Mouse (Mus musculus) frontal cortex, adult (tissue): ENCODE data around the gene Cmtr1.

Experiments
- ATAC-seq: cut with Nextera tagmentation; 2 replicates; pipeline ENCODE4 v1.9.2; 2017; ENCODE audit warnings: mild to moderate bottlenecking, moderate library complexity, mixed read lengths; ENCODE audit not compliant: low TSS enrichment

Cmtr1 gene

DNA sequence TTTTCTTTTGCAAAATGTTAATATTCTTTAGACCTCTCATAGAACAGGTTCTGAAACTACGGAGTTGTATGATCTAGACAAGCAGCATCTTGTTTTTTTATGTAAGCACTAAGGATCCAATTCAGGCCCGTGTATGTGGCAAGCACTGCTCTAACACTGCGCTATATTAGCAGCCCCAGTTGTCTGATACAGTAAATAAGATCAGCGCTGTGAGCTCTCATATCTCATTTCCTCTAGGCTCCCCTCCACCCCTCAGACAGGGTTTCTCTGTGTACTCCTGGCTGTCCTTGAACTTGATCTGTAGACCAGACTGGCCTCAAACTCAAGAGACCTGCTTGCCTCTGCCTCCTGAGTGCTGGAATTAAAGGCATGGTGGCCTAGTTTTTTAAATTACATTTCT, 8.6 kb downstream of the Cmtr1 start:
- ATAC-seq: no peak

DNA sequence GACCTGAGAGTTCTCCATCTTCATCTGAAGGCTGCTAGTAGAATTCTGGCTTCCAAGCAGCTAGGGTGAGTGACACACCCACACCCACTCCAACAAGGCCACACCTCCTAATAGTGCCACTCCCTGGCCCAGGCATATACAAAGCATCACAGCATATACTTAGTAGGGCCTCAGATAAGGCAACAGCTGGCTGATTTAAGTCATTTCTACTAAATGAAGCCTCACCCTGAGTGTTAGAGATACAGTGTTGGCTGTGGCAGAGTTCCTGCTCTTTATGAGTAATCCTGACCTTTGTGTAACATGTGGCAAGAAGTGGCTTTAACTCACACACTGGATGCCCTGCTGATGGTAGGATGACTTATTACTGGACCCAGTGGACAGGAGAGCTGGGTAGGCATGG, 9.5 kb downstream of the Cmtr1 start:
- ATAC-seq: no peak

DNA sequence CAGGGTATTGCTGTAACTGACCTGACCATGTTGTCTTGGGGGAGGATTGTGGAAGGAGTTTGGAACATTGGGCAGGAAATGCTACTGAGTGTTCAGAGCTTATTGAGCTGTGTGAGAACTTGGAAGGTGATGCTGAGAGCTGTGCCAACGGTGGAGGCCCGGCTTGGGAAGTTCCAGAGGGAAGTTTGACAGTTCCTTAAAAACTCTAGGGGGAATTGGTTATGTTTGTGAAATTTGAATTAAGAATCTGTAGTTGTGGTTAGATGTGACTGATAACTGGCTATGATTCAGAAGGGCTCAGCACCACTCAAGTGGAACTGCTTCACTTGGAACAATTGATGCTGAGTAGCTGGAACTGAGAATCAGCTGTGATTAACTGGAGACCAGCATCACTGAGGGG, 10.6 kb downstream of the Cmtr1 start:
- ATAC-seq: no peak

DNA sequence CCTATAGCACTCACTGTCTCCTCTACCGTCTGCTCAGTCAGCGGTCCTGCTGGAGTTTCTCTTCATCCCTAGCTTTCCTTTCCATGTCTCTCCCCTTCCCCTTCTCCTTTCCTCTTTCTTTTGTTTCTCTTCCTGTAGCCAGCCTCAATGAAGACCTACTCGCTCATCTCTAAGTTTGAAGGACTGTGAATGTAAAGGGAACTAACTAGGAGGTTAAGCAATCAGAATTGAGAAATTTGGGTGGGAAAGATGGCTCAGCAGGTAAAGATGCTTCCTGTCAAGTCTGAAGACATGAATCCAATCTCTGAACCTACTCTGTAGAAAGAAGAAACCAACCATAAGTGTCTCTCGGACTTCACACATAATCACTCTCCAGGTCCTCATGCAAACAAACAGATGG, 12.9 kb downstream of the Cmtr1 start:
- ATAC-seq: no peak

DNA sequence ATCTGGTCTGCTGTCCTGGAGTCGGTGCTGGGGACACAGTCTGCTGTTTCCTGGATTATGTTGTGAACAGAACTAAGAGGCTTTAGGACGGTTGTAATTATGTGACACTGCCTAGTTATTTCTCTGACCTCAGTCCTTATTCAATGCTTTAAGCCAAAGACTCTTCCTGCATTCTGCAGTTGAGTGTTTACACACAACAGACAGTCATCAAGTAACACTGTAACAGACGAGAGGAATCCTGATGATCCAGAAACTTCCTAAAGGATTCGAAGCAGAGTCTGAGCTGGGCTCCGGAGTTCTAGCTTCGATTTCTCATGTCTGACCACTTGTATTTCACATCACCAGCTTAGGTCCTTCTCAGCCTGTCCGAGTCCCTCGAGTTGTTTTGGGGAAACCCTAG, 18.1 kb downstream of the Cmtr1 start:
- ATAC-seq: no peak

DNA sequence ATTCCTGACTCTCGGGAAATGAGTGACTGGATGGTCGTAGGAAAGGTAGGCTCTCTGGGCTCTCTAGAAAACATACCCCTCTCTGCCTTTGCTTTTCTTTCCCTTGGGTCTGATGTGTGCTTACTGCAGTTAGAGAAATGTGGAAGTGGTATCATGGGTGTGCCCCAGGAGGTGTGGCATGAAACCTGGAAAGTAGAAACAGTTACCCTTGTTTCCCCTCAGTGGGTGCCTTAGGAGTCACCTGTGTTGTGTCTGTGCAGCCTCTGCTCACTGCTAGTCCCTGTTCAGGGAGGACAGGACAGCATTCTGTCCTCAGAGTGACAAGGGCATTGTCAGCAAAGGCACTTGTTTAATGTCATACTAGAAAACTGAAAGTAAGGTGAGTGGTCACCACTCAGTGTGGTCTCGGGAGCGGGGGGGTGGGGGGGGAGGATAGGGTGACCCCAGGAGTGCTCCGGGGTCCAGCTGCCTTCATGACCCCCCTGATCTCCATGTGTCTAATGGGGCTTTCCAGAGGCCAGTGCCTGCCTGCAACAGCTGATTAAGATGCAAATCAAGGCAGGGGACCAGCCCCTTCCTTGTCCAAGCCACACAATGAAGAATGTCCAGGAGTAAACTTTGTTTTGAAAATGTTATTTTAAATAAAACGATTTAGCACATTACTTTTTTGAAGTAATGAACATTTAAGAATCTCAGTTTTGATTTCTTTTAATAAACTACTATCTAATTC, 18.8 kb downstream of the Cmtr1 start:
- ATAC-seq: no peak

DNA sequence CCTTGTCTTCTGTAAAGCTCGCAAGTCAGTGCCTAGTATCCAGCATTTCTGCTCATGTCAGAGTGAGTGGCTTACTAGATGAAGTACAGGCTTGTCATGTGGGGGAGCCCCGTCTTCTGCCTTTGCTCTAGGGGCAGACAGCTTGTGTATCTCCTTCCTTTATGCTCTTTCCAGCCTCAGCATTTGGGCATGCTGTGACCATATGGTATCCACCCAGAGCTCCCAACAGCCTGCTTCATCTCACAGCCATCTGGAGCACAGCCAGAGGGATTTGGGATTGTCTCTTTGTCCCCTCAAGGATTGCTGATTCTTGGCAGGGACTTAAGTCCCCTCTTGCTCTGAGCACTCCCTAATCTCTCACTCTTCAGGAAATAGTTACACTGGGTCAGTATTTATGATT, 19.8 kb downstream of the Cmtr1 start:
- no peak for ATAC-seq

DNA sequence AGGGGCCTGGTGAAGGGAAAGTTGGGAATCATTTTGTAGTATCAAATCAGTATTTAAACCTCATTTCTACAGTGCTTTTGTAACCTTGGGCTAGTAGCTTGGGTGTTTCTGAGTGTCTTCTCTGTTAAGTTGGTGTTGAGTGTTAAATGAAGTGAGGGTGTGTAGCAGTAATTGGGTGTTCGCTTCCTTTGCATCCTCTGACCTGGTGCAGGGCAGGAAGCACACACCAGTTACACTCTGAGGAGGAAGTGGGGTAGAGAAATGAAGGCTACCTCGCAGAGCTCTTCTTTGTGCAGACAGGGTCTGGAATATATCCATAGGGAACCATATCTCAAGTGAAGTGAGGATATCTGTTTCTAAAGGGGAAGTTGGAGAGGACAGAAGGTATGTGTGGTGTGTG, 20.5 kb downstream of the Cmtr1 start:
- no peak for ATAC-seq

DNA sequence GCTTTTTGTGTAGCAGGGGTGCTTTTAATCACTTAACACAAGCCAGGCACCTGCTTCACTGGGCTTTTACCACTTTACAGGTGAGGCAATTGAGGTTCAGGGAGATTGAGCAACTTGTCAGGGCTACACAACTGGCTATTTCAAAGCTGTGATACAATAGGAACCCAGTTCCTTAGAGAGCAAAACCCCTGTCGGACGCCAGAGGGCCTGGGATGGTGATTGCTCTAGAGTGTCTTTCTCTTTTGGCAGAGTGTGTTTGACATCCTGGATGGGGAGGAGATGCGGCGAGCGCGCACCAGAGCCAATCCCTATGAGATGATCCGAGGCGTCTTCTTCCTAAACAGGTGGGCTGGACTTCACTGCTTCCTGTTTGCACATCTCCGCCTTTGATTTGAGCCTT, 21.3 kb downstream of the Cmtr1 start:
- ATAC-seq: no peak

DNA sequence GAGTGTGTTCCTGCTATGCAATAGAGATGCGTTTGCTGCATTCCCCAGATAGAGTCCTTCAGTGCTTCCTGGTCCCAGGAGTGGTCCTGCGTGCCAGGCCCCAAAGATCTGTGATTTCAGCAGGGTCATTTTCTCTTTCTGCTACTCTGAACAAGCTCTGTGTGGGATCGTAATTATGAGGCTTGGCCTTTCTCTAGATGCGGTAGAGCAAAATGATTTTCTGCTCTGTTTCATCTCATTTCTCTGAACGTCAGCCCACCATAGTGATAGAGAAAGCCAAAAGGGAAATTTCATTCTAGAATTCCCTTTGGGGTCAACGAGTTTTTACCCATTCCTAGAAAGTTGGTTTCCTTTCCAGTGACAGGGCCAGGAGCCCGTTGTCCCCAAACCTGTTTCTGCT, 21.9 kb downstream of the Cmtr1 start:
- ATAC-seq: no peak

DNA sequence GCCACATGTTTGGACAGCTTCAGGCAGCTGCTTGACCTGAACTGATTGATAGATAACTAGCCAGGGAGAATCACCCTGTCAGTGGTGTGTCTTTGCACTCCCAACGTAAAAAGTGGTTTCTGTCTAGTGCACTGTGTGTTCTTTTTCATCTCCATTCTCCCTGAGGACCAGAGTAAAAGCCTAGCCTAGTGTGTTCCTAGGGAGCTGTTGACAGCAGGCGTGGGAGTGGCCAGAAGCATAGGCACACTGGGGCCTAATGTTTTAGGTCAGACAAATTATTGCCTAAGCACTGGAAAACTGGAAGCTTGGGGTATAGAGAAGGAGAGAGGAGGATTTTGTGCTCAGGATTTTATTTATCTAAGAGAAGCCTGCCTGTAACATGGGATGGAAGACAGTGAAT, 22.7 kb downstream of the Cmtr1 start:
- no peak for ATAC-seq

DNA sequence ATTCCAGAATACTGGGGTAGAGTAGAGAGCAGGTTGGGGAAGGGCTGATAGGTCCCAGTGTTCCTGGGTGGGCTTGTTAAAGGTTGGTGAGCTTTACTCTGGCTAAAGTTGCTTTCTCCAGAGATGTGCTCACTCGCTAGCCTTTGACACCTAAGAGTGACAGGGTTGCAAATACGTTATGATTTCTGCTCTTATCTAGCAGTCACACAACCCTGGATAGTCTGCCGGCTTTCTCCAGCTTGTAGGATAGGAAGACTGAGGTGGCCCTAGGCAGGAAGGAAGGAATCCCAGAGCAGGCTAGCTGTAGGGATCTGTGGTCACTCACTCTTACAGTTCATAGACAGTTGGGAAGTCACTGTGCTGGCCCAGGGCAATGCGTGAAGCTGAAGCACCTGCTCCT, 23.9 kb downstream of the Cmtr1 start:
- ATAC-seq: no peak

DNA sequence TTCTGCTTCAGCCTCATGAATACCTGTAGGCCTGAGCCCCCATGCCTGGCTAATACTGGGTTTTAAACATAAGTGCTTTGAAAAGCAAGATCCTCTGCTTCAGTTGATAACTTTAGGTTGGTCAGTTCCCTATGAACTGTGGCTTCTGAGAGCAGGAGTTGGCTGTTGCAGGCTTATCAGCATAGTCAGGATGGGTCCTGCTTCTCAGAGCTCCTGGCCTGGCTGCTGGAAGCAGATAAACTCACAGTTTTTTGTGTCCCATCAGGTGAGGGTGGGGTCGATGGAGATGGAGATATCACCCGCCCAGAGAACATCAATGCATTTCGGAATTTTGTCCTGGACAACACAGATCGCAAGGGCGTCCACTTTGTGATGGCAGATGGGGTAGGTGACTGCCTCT, 26.4 kb downstream of the Cmtr1 start:
- no peak for ATAC-seq

DNA sequence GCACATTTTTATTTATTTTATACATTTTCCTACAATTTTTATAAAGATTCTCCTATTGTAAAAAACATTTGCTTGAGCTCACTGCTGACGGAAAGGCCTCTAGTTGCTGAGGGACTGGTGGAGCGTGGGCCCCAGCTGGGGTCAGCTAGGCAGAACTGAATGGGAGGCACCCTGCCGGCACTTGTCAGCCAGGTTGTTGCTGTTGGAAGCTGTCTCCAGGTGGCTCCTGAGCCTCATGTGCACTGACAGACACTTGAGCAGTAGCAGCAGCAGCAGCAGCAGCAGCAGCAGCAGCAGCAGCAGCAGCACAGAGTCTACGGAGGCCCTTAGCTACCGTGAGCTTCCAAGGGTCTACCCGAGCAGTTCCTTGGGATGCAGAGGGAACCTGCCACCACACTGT, 27.0 kb downstream of the Cmtr1 start:
- ATAC-seq: no peak

DNA sequence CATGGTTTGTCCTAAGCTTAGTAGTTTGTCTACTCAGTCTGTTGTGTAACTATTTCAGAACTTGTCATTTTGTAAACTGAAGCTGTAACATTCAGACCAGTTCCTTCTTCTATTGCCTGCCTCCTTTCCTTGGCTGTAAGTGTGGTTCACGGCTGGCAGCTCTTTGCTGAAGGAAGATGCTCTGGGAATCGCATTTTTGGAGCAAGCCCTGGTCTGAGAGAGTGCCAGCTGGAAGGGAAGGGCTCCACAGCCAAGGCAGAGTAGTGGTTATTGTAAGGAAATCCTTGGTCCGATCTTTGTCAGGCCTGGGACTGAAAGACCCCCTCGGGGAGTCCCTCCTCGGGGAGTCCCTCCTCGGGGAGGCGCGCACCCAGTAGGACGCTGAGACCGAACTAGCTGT, 28.2 kb downstream of the Cmtr1 start:
- ATAC-seq: no peak

DNA sequence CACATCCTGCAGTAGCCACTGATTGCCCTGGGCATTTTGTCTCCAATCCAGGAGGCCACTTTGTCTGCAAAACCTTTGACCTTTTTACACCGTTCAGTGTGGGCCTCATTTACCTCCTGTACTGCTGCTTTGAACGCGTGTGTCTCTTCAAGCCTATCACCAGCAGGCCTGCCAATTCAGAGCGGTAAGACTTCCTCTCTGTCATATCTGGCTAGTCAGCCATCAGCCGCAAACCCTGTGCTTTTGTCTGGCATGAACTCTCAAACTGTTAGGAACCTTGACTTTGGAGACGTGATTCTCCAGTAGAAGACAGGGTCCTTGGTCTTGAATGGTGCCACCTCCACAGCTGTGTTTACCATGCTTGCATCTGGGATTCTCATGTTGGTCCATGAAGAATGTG, 29.9 kb downstream of the Cmtr1 start:
- no peak for ATAC-seq

DNA sequence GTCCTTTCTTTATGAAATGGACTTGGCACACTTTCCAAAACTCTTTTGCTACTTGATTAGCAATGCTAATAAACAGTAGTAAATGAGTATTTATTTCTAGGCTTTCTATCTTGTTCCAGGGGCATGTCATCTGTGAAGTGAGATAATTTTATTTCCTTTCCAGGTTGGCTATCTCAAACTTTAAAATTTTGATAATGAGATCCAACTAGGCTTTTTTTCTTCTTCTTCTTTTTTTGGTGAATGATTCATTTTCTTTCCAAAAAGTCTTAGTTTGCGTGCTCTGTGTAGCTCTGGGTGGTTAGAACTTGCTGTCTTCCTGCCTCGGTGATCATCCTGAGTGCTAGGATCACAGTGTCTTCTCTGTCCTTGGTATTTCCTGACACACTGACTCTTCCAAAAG, 32.4 kb downstream of the Cmtr1 start:
- ATAC-seq: no peak

DNA sequence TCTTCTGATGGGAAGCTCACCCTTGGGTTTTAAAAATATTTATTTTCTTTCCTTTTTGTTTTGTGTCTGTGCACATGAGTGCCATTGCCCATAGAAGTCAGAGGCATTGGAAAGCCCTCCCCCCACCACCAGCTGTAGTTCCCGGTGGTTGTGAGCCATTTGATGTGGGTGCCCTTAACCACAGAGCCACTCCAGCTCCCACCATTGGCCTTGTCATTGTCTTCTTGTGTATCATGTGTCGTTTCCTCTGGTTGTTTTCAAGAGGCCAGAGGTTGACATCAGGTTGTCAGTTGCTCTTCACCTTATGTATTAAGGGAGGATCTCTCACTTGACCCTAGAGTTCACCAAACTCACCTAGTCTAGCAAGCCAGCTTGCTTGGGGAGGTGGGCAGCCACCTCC, 33.2 kb downstream of the Cmtr1 start:
- no peak for ATAC-seq

DNA sequence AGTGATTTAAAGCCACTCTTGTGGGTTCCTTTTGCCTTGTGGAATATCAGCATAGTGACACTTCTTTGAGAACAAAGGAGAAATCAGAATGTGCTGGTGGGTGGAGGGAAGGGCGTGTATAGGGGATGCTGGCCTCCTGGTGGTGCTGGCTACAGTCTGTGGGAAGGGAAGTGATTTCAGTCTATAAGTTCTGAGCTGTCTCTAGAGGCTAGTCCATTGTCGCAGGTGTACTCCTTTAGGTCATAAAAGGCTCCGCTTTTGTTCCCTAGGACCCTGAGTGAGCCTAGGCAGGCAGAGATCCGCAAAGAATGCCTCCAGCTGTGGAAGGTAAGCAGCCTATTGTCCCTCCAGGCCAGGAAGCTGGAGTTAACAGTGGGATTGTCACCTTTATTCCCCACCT, 34.1 kb downstream of the Cmtr1 start:
- ATAC-seq: no peak

DNA sequence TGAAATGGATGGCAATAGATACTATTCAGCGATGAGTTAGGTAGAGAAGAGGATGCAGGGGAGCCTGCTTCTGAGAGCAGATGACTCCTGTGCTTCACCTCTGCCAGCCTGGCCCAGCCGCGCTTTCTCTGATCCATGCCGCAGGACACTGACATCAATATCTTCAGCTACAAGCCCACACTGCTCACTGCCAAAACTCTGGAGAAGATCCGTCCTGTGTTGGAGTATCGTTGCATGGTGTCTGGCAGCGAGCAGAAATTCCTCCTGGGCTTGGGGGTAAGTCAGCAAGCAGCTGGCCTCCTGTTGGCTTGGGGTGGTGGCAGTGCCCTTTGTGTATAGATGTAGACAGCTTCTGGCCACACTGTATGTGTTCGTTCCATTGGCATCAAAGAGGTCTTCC, 36.5 kb downstream of the Cmtr1 start:
- ATAC-seq: no peak

DNA sequence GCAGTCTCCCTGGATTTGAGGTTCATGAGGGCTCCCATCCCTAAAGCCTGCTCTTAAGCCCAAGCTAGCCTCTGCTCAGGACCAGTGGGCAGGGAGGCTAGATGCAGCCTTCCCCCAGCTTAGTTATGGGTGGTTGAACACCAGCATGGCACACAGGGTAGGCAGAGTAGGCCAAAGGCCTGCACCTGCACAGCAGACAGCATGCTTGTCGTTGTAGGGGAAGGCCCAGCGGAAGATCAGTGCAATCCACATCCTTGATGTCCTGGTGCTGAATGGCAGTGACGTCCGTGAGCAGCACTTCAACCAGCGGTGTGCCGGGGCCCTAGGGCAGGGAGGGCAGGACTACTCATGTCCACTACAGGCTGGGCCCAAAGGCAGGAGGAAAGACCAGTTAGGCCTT, 38.0 kb downstream of the Cmtr1 start:
- no peak for ATAC-seq

DNA sequence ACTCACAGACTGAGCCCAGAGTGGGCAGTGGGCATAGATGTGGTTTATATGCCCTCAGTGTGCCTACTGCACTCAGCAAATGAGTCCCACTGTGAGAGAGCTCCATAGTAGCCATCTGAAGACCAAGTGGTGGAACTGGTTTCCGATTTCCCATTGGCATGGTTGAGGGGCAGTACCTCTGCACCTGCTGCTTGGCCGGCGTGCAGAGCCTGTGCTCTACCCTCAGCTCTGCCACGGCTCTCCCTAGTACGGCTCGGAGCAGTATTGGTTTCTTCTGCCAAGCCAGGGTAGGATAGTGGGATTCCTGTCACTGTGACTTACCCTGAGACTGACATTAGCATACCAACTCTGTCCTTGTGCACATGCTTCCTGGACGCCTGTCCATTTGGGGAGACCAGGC, 40.2 kb downstream of the Cmtr1 start:
- no peak for ATAC-seq

DNA sequence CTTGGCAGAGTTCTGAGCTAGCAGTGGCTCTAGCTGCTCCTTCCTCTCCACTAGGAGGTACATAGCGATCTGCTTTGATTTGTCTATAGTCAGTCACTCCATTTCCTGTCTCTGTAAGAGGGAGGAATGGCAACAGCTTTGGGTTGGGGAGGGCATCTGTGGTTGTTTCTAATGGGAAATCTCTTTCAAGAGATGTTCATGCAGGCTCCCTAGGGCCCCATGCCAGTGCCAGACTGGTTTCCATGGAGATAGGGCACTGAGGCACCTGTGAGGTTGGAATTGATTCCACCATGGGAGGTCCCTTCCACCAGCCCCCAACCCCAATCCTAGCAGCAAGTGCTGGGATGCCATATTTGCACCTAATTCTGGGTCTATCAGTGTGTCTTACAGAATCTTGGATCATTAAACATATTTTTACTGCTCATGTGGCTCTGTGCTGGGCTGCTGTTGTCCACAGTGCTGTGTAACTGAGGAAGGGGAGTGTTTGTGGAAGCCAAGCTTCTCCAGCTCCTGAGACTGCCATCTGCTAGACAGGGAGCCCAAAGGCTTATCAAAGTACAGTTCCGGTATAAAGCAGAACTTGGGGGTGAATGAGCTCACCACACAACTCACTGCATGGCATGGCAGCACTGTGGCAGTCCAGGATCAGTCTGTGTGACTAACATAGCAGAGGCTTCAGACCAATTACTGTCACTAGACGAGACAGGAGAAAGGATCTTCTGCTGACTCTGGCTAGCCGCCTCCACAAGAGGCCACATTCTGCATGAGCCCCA, 42.7 kb downstream of the Cmtr1 start:
- no peak for ATAC-seq

DNA sequence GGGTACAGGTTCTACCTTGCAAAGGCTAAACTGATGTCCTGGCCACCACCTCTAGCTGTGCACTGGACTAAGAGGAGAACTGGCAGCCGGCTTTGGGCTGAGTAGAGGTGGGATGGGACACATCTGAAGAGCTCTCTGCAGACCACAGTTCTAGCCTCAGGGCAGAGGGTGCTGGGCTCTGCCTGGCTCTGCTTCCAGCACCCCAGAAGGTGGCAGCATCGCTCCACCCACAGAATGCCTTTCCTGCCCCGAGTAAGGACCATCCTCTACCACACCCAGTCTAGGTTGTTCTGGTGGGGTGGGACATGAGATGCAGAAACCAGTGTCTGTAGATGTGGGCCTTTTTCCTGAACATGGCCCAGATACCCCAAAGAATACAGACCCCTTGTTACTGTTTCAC, 44.4 kb downstream of the Cmtr1 start:
- ATAC-seq: peak; percentile 50; the same call in 1 of the 2 replicates
